Mouse (Mus musculus) left cerebral cortex, postnatal 4 days (tissue): ENCODE results near the gene Bcl2l15. TPM values are rescaled to one million over a fixed set of nuclear protein-coding genes. Genes with fewer than 3 reads are reported as not detected.
A peak's percentile ranks its signal among the peaks of the same experiment; 100 is the strongest.
"Not testable (repeated sequence)": the region's sequence is repeated elsewhere in the genome, so short reads cannot be mapped to it uniquely, and the experiment has no call there.

Experiments used
- DNase-seq: peaks from one replicate; pipeline ENCODE4 v3.0.0-alpha.2; 2022
- intact Hi-C: fragments of 180-260 bp; cut with DNase I; formaldehyde crosslinking; loops from one replicate; pipeline ENCODE4 v1.15.1; 2025
- total RNA-seq, 2 experiments: library from RNA; stranded (reverse); gene quantifications; 2 replicates each; pipeline ENCODE4 v1.2.3; 2021

Gene Bcl2l15
- total RNA-seq = under 1 TPM in 1 of 2 experiments, not detected in 1; 0.76 TPM

DNA sequence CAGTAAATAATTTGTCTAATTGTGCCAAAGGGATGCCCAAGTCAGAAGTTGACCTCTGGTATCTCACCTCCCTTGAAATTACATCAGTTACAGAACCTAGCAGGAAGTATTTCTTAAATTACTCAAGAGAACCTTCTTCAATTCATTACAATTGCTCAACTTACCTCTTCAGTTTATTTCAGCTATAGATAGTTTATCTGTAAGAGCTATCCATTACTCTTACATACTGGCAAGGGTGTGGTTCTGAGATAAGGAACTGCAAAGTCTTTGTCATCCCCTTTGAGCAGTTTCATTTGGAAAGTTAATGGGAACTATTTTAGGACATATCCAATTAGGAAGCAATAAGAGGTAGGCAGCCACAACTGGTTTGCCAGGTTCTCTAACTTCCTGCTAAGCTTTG, at the start of gene Bcl2l15:
TSS of gene Bcl2l15 (plus strand) at position 176 of the 400 bp plus-strand sequence.
- DNase-seq = no peak

DNA sequence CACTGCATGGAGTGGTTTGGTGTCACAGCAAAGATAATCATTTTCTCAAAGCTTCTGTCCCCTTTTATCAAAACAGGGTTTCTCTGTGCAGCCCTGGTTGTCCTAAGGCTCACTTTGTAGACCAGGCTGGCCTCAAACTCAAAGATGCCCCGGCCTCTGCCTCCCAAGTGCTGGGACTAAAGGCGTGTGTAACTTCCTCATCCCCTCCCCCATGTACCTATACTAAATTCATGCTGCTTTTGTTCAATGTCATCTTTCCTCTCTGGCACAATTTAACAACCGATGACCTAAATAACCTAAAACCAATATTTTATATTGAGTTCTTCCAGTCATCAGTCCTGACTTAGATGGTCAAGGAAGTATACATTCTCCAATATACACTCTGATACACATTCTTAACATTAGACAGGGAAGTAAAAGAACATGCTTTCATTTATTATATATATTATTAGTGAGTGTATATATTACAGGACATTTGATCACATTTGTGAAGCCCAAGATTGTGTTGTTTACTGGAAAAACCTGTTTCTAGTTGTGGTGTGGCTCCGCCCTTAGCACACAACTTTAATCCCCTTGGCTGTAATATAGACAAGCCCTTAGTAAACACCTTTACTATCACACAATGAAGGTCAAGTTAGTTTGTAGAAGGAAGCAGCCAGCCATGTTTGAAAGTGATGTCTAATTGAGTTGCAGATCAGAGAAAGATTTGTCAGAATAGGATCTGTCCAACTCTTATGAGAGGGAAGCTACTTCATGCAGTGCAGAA, 49.4 kb upstream of the Bcl2l15 start:
- DNase-seq = no peak
- intact Hi-C loops = no loop called here

More for the DNA sequence above, at the start of gene Bcl2l15:
- intact Hi-C loops = loop anchor here (5.0 kb wide), 1 partner anchor 65 kb away; no protein-coding TSS in a partner anchor

DNA sequence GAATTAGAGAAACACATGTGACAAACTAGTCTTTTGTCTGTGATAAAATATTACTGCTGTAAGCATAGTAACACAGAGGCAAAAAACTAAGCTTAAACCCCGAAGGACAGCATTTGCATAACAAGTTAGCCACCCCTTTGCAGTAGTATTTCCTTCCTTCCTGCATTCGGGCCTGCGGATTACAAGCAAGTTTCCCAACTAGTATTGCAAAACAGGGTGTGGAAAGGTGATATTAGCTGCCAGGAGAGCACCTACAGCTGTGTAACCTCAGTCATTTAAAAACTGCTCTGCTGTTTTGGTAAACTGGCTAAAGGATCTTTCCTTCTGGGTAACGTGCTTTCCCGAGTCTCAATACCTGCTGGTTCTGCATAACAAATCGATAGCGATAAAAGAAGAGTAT, 45.2 kb upstream of the Bcl2l15 start:
- DNase-seq = no peak
- intact Hi-C loops = no loop called here

DNA sequence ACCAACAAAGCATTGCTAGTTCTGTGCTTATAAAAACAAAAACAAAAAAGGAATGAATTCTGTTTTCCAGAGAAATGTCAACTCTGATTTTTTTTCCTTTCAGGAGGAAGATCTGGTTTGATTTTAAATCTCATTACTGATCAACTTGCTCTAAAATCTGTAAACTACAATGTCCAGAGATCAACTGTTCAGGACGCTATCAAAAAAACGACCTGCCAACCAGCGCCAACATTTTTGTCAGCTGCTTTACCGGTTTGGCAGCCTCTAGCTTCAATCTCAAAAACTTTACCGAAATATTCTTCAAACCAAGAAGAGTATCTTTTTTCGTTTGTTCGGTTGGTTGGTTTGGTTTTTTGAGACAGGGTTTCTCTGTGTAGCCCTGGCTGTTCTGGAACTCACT, 43.3 kb upstream of the Bcl2l15 start:
- no peak for DNase-seq
- intact Hi-C loops = no loop called here

DNA sequence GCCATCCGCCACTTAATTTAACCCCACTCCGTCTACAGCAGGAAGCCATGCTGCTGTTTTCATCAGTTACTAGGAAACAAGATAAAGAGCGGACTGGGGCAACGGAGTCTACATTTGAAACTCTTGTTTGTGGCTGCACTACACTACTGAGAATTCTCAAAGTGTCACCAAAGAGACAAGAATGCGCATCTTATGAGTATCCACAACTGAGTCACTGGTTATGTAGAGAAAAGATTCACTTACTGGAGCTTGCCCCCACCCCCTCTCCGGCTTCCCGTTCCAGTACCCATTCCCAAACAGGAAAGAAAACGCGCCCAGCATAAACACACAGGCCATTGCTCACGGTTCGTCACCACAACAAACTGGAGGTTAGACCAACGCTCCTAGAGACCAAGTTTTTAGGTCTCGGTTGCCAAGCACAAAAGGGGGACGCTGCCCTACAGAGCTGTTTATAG, 42.5 kb upstream of the Bcl2l15 start:
- DNase-seq = no peak
- intact Hi-C loops = no loop called here

DNA sequence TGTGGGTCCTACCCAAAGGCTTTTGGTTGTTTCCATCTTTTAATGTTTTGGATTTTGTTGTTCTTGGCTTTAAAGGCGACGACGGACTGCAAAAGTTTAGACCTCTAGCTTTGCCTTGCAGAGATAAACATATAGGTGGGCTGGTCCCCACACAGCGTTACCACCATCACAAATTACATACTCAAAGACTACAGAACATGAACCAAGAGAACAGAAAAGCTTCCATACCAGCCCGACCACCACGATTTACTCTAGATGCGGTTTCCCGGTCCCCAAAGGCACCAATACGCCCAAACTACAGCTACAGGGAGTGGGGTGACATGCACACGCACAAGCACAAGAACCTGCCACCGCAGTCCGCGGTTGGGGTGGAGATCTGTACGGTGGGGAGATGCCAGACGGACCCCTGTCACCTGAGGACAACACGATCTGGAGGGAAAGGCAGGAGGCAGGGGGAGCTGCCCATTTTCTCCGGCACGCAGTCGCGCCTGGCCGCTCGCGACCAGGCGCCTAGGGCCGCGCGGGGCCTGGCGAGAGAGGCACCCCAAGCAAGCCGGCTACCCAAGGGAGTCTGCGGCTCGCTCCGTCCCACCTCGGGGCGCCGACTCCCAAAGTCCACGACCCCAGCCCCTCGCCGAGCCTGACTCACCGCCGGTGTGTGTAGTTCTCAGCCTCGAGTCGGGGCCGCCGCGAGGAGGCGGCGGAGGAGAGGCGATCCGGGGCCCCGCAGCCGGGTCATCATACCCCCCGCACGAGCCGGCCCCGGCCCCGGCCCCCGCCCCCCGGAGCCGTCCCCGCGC, 41.9 kb upstream of the Bcl2l15 start:
- intact Hi-C loops = no loop called here
- DNase-seq = peak; percentile 32

DNA sequence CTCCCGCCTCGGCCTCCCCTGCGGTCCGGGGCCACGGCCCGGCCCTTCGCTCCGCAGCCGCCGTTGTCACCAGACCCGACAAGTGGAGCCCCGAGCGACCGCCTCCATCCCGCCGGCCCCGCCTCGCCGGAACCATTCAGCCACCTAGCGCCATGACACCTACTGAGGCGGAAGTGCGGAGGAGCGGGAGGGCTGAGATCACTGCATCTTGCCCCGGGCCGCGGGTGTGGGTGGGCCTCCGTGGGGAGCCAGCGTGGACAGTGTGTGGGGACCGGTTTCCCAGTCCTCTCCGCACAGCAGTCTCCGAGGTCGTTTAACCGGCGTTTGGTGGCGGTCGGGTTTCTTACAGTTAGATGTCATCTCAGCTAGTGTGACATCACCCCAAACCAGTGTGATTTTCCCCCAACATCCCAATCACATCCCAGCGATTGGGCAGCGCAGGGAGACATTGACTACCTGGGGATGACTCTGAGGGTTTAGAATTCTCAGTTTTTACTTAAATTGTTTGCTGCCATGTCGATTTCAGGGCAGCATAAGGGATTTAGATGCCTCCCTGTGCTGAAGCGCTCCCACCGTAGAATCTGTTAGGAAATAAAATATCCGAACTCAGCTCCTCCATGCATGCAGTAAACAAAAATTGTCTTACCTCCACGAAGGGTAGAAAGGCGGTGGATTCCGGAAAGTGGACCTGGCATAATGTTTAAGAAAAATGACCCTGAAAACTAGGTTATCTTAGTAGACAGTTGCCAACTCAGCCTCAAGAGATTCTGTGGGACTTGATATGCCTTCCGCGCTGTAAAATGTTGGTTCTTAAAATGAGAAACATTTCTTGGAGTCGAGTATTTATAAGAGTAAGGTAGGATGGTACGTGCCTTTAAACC, 40.9 kb upstream of the Bcl2l15 start, which contains the start of gene Hipk1:
TSS of gene Hipk1 (minus strand) at position 334 of the 881 bp plus-strand sequence.
- intact Hi-C loops = no loop called here
- peak; percentile 94 for DNase-seq

DNA sequence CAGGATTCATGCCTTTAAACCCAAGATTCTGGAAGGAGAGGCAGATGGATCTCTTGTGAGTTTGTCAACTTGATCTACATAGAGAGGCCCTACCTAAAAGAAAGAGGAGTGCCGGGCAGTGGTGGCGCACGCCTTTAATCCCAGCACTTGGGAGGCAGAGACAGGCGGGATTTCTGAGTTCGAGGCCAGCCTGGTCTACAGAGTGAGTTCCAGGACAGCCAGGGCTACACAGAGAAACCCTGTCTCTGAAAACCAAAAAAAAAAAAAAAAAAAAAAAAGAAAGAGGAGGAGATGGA, 40.3 kb upstream of the Bcl2l15 start:
- intact Hi-C loops = not testable (repeated sequence)

DNA sequence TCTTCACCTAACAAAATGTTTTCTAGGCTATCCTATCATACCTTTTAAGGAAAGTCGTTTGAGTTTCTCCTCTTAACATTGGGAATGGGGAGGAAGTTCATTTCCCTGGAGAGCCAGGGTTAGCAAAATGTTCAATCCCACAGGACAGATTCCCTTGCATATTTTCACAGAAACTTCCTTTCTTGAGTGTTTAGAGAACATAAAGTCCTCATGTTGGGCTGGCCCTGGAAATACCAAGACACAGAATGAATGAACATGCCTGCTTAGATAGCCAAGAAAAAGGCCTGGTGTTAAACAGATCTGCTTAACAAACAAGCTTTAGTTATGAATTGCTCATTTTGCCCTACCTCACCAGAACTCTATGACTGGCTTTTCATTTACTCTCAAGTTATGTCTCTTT, 39.8 kb upstream of the Bcl2l15 start:
- intact Hi-C loops = no loop called here
- no peak for DNase-seq

More for the DNA sequence above, 40.3 kb upstream of the Bcl2l15 start:
- DNase-seq = not testable (repeated sequence)

DNA sequence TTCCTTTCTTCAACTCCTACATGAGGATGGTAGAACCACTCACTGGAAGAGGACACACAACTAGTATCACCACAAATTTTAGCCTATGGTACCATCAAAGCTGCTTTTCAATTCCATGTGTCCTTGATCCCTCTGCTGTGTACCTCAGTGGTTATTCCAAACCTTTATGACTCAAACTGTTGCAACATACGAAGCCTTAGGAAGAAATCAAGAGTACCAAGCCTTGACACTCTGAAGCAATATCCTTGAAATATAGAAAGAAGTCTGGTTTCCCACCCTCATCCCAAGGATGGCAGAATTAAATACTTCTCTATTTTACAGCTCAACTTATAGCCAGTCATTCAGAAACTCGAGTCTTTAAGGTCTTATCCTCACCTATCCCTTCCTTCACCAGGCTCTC, 36.0 kb upstream of the Bcl2l15 start:
- intact Hi-C loops = no loop called here
- no peak for DNase-seq

DNA sequence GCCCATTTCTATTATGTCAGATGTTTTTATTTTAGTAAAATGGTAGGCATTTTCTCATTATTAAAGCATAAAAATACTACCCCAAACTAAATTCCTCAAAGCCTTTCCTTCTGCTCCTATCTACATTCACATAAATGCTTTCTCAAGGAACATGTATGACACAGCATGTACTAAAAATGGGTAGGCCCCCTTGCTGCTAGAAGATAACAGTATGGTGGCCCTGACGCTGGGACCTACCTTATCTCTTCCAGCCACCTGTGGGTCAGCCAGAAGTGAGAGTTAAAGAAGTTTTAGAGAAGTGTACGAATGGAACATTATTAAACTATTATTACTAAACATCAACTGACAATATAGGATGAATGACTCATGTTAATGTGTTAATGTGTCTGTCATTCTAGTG, 32.9 kb upstream of the Bcl2l15 start:
- DNase-seq = no peak
- intact Hi-C loops = no loop called here

DNA sequence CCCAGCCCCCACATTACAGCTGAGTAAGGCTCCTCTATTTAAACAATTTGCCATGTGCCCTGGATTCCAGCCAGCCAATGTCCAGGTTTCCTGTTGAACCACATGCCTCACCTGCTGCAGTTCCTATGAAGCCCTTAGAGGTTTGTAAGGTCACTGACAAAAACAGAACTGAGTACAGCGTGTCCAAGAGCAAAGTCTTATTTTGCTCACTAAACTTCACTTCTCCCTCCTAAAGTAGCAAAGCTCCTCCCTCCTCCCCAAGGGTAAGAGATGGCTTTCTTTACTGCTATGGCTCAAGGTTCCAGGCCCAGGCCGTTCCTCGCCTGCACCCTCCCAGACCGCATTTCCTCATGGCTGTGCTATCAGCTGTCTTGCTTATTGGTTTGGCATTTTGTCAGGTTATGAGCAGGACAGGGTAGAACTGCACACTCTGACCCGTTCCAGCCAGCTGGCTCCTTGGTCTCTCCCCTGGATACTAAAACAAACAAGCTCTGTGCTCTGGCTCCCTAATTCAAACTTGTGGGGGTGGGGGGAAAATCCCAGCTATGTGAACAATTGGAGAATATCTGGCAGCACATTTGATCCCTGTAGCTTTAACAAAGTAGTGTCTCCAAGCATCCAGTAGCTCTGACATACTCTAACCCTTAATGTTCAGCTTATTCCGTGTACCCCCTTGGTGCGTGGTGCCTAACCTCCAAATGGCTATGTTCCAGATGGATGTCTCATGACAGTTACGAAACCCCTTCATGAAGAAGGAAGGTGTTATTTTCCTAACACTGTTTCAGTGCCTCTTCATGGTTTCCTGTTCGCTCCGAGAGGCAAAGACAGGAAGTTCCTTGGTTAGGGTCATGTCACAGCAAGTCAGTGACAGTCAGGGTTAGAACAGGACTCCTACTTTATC, 30.5 kb upstream of the Bcl2l15 start:
- DNase-seq = peak; percentile 40
- intact Hi-C loops = no loop called here

DNA sequence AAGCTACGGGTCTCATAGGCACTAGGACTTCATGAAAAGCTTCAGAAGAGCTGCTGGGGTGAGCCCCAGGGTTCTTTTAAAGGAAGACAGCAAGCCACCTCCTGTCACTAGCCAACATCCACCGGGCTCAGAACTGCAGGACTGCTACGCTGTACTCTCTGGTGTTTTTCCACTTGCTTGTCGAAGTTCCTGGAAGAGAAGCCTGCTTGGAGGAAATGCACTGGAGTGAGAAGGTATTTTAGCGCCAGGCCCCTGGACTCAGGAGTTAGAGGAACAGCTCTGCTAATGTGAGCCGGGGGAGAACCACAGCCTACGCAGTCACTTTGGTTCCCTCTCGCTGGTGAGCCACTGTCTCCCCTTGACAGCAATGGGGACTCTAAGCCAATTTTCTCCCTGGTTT, 29.5 kb upstream of the Bcl2l15 start:
- DNase-seq = no peak
- intact Hi-C loops = no loop called here

DNA sequence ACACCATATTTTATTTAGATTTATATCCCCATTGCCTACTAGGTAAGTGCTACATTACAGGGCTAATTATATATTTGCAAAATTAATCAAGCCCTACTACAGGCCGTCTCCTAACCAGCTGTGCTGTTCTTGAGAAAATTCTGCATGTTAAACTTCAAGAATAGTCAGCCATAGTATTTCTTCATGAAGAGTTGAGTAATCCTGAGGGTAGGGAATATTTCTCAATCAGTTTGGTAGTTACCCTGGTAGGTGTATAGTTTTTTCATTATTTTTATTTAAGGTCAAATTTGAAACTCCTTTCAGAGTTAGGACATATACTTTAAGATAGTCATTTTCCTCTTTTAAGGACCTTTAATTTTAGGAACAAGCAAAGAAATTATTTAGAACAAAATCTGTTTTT, 26.7 kb upstream of the Bcl2l15 start:
- no peak for DNase-seq
- intact Hi-C loops = no loop called here

DNA sequence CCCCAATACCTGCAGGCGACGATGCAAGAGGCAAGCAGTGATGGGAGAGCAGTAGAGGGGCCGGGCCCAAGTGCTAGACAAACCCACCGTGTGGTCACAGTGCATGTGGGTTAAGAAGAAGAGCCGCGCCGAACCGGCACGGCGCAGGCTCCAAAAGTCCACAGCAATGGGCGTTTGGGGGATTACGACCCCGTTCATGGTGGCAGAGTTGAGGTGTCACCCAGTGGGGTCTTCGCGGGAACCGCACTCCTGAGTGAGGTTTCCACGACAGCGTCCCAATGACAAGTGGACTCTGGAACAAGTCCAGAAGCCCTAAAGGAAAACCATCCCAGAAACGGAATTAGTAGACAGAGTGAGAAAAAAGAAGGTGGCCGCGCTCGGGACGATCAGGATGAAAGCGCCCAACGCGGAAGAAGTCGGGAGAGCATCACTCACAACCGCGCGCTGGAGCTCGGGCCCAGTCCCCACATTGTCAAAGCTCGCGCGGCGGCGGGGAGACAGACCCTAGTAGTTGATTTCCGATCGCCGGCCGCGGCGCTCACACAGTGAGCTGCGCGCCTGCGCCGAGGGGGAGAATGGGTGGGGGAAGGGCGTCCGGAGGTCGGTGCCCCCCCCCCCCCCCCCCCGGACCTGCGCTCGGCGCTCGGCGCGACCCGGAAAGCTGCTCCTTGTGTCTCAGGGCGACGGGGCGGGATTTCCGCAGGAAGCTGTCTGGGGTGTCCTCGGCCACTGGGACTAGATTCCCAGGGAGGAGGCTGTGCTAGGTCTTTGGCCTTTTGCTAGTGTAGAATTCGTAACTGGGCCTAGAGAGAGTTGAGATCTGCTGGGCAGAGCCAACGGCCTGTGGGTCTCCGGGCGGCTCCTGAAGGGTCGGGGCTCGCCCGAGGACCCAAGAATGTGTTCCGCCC, 23.3 kb upstream of the Bcl2l15 start, which contains the start of the genes Dclre1b, Ap4b1 and Gm43064:
TSS of gene Dclre1b (minus strand) at position 554 of the 908 bp plus-strand sequence.
TSS of gene Ap4b1 (plus strand) at position 630 of the 908 bp plus-strand sequence.
TSS of gene Gm43064 (plus strand) at position 683 of the 908 bp plus-strand sequence.
- intact Hi-C loops = no loop called here

DNA sequence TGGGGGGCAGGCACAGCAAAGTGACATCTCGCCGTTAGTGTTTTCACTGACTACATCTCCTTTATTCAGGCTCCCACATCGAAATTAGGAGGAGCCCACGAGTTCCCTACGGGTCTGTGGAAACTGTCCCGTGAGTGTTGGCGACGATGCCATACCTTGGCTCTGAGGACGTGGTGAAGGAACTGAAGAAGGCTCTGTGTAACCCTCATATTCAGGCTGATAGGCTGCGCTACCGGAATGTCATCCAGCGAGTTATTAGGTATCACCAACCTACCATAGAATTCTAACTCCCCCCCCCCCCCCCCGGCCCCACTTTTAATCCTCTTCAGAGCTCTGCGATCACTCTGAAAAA, 22.6 kb upstream of the Bcl2l15 start:
- DNase-seq = no peak
- intact Hi-C loops = no loop called here

More for the DNA sequence above, 23.3 kb upstream of the Bcl2l15 start, which contains the start of the genes Dclre1b, Ap4b1 and Gm43064:
- DNase-seq = peak; percentile 94

DNA sequence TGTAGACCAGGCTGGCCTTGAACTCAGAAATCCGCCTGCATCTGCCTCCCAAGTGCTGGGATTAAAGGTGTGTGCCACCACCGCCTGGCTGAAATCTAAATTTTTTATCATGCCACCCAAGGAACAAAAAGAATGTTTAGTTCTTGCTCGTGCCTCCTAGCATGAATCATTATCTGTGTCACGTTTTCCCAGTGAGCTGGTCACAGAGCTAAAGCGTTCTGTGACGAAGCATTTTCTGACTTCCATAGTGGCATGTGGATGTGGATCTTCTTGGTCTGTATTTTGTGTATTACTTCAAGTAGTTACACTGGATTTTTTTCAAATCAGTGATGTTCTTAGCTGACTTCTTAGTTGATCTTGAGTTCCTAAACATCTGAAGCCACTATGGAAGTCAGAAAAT, 21.4 kb upstream of the Bcl2l15 start:
- no peak for DNase-seq
- intact Hi-C loops = no loop called here

DNA sequence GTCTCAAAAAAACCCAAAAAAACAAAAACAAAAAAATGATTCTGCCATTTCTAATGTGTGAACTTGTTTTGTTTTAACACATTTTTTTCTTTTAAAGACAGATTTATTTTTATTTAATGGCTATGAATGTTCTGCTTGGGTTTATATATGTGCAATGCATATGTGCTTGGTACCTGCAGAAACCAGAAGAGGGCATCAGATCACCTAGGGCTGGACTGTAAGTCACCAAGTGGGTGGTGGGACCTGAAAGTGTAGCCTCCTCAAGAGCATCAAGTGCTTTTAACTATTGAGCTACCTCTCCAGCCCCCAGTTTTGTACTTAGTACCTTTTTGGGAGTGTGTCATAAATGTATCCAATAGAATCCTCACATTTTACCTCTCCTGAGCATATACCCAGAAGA, 4.9 kb upstream of the Bcl2l15 start:
- intact Hi-C loops = no loop called here

DNA sequence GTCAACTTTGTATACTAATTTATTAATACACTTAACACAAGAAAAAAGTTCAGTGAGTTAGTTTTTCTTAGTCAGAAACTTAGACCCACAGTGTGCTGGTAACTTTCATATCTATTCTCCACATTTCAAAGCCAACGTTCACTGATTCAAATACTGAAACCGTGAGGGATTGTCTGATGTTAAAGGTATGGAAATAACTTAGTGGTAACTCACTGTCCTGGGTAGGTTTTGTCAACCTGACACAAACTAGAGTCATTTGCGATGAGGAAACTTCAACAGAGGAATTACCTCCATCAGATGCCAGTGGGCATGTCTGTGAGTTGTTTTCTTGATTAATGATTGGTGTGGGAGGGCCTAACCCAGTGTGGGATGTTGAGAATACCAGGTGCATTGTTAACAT, 3.4 kb upstream of the Bcl2l15 start:
- intact Hi-C loops = no loop called here
- no peak for DNase-seq

More for the DNA sequence above, 4.9 kb upstream of the Bcl2l15 start:
- no peak for DNase-seq
